Mouse (Mus musculus): Measurements from ENCODE around the gene Atp13a4. TPM values are rescaled to one million over a fixed set of nuclear protein-coding genes. Genes with fewer than 3 reads are reported as not detected.

The Atp13a4 gene
- total RNA-seq (2021), result 10 to 100 TPM; 12.7 to 15.2 TPM

GRCm38 (mm10) chr16:29544829-29545228, at the start of gene Atp13a4:
TSS of gene Atp13a4 (minus strand) at chr16:29544864.
- intact Hi-C loops (cut with DNase I), result loop anchor here (5.0 kb wide), 1 partner anchor 73 kb away; no protein-coding TSS in a partner anchor

GRCm38 (mm10) chr16:29592171-29592570, 47.5 kb upstream of the Atp13a4 start:
- DNase-seq (ENCODE audit: low spot score in 2 of 2), result no peak
- intact Hi-C loops (cut with DNase I), result no loop called here

More at GRCm38 (mm10) chr16:29544829-29545228, at the start of gene Atp13a4:
- DNase-seq (ENCODE audit: low spot score in 2 of 2), result no peak

- peak in 1 of 2 experiments; percentile 31 for DNase-seq (ENCODE audit: low spot score in 2 of 2)
- intact Hi-C loops (cut with DNase I), result loop anchor here (5.0 to 10.0 kb wide), 3 partner anchors 742 to 1065 kb away; no protein-coding TSS in a partner anchor
Measured at GRCm38 (mm10) chr16:29579787-29580176, 35.1 kb upstream of the Atp13a4 start.

DNA sequence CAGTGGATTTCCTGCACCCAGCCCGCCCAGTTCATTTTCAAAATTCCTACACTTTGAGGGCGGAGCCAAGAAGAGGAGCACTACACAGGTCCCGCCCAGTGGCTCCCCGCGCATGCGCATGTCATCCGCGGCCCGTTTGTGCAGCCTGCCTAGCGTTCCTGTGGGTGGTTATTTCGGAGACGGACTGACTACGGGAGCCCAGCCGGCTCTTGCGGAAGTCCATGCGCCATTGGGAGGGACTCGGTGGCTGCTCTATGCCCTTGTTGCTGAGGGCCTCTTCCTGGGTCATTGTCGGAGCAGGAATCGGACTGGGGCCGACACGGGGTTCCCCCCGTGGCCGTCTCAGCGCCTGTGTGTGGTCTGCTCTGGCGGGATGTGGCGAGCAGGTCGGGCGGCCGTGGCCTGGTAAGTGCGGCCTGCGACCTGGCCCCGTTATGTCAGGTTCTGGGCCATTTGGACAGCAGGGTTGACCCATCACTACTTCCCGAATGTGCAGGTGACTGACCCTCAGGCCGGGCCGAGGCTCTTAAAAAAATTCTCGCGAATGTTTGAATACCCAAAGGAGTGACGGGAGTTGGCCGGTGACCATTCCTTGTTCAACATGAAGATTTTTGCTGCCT, 34.6 kb upstream of the Atp13a4 start, which contains the start of gene Opa1:
Opa1 (plus strand) TSS at position 168 of the 620 bp plus-strand sequence.
- peak; percentile 98 for DNase-seq (ENCODE audit: low spot score in 2 of 2)
- intact Hi-C loops (cut with DNase I), result loop anchor here (5.0 to 10.0 kb wide), 3 partner anchors 742 to 1064 kb away; no protein-coding TSS in a partner anchor

DNA sequence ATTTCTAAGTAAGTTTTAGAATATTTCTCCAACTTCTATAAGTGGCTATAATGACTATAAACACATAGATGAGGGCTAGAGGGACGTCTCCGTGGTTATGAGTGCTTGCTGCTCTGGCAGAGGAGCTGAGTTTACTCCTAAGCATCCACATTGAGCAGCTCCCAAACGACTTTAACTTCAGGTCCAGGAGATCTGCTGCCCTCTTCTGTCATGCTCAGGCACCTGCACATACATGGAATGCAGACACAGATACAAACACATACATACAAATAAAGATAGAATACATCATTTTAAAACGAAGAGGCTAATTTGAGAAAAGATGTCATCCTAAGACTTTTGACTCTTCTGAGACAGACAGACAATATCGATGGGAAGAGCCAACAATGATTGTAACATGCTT, 31.0 kb upstream of the Atp13a4 start:
- intact Hi-C loops (cut with DNase I), result loop anchor here (5.0 to 10.0 kb wide), 3 partner anchors 738 to 1061 kb away; no protein-coding TSS in a partner anchor

DNA sequence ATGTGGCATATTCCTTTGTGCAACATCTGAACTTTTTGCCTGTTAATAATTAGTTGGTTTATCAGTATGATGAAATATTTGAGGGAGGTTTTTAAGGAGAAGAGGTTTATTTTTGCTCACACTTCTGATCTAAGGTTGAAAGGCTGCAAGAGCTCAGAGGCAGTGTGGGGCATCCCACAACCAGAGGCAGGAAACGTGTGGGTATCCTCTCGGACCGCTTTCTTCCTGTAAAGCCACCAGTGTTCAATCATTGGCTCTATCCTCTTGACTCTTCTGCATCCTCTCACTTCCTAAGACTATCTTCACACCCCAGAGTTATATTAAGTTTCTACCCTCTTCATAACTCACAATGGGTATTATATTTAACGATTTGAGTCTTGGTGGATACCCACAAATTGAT, 29.3 kb upstream of the Atp13a4 start:
- intact Hi-C loops (cut with DNase I), result loop anchor here (10.0 kb wide), 2 partner anchors 979 to 1059 kb away; no protein-coding TSS in a partner anchor

More for the DNA sequence above, 31.0 kb upstream of the Atp13a4 start:
- DNase-seq (ENCODE audit: low spot score in 2 of 2), result peak in 1 of 2 experiments; percentile 63

GRCm38 (mm10) chr16:29560869-29561268, 16.2 kb upstream of the Atp13a4 start:
- peak; percentile 61 to 83 for DNase-seq (ENCODE audit: low spot score in 2 of 2)
- intact Hi-C loops (cut with DNase I), result loop anchor here (1.0 to 5.0 kb wide), 3 partner anchors 104 to 723 kb away; partner anchors contain the start of gene Mb21d2

More for the DNA sequence above, 29.3 kb upstream of the Atp13a4 start:
- no peak for DNase-seq (ENCODE audit: low spot score in 2 of 2)

- peak; percentile 10 to 26 for DNase-seq (ENCODE audit: low spot score in 2 of 2)
- intact Hi-C loops (cut with DNase I), result loop anchor here (1.0 to 5.0 kb wide), 3 partner anchors 103 to 722 kb away; partner anchors contain the start of gene Mb21d2
Measured at GRCm38 (mm10) chr16:29560454-29560853, 15.8 kb upstream of the Atp13a4 start.

DNA sequence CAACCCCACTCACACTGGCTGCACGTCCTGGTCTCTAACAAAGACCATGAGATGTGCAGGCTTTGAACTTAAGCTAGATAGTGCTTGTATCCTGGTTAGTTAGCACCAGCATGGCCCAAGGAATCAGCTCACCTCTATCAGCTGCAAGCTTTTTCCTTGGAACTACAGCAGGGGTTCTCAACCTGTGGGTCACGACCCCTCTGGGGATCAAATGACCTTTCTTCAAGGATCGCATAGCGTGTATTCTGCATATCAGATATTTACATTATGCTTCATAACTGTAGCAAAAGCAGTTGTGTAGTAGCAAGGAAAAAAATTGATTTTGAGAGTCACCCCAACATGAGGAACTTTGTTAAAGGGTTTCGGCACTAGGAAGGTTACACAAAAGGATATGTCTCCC, 15.0 kb upstream of the Atp13a4 start:
- no peak for DNase-seq (ENCODE audit: low spot score in 2 of 2)
- intact Hi-C loops (cut with DNase I), result loop anchor here (1.0 to 5.0 kb wide), 3 partner anchors 102 to 721 kb away; partner anchors contain the start of gene Mb21d2

DNA sequence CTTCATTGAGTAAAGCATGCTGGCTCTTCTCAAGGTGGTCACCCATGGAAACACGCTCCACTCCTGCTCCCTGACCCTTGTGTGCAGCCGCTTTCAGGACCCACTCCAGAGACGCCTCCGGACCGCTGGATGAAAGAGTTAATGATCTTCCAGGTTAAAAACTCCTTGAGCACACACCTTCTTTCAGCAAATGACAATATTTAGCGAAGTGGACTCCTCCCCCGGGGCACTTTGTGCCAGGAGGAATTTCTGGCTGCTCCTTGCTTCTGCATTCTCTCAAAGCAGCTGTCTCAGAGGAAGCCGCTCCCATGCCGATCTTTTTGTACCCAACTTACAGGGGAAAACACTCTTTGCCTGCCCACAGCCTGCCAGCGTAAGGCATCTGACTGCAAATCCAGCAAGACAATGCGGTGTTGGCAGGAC, 3.4 kb downstream of the Atp13a4 start:
- DNase-seq (ENCODE audit: low spot score in 2 of 2), result peak; percentile 11 to 38
- intact Hi-C loops (cut with DNase I), result loop anchor here (5.0 kb wide), 1 partner anchor 69 kb away; no protein-coding TSS in a partner anchor

DNA sequence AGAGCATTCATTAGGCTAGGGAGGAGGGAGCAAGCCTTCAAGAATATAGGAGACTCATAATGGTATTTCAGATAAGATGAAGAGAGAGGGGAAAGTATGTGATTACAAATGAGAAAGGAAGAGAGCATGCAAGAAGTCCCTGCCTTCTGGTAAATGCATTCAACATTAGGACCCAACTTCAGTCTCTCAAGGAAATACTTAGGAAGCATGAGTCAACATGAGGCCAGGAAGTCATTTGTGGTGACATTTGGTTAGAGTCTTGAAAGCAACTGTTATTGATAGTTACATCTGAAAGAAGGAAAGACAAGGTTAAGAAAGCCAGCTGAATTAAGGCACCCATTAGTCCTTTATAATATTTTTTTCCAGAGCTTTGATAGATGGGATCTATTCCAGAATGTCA, 4.8 kb downstream of the Atp13a4 start:
- intact Hi-C loops (cut with DNase I), result loop anchor here (5.0 kb wide), 1 partner anchor 68 kb away; no protein-coding TSS in a partner anchor
- no peak for DNase-seq (ENCODE audit: low spot score in 2 of 2)

DNA sequence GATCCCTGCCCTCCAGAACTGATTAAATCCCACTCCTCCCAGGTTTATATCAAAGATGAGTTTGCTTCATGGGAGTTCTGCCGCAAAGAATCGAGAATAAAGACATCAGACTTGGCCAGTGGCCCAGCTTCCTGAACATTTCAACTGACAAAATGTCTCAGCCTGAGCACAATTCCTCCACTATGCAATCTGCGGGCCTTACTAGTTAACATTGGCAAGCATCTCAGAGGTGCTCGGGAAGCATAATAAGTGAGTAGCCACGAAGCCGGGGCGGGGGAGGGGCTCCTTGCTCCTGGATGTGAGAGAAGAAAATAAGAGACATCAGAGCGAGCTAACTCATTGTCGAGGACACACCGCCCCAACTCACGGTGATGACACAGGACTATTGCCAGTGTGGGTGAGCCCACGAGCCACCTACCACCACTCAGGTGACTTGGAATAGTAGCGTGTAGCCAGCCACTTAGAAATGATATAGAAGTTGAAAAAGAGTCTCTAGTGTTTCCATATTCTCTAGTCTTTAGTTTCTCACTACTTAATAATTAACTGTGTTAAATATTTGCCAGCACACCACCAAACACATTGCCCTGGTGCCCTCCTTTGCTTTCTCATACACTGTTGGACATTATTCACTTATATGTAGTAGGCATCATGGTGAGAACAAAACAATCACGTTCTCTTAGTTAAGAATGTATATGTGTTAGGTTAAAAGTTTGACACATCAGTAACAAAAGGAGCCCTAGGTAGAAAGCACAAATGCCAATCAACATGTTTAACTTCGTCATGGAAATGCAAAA, 8.1 kb downstream of the Atp13a4 start:
- peak; percentile 24 to 49 for DNase-seq (ENCODE audit: low spot score in 2 of 2)
- intact Hi-C loops (cut with DNase I), result no loop called here

GRCm38 (mm10) chr16:29535866-29536265, 8.8 kb downstream of the Atp13a4 start:
- DNase-seq (ENCODE audit: low spot score in 2 of 2), result no peak
- intact Hi-C loops (cut with DNase I), result no loop called here

GRCm38 (mm10) chr16:29533641-29534040, 11.0 kb downstream of the Atp13a4 start:
- intact Hi-C loops (cut with DNase I), result no loop called here
- DNase-seq (ENCODE audit: low spot score in 2 of 2), result no peak

DNA sequence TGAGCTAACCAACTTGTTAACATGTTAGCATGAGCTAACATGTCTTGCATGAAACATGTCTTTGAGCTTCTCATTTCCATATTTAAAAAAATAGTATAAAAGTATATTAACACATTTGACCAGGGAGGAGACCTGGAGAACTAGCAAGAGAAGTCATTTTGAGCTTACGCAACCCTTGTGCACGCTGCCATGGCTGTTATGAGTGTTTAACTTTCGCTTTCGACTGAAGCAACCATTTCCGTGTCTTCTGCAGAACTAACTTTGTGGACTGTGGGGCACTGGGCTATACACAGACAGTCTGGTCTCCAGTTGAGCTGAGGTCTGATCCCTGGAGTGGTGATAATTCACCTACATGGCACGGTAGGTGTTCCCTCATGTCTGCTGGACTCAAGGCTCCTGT, 17.6 kb downstream of the Atp13a4 start:
- no peak for DNase-seq (ENCODE audit: low spot score in 2 of 2)
- intact Hi-C loops (cut with DNase I), result no loop called here

DNA sequence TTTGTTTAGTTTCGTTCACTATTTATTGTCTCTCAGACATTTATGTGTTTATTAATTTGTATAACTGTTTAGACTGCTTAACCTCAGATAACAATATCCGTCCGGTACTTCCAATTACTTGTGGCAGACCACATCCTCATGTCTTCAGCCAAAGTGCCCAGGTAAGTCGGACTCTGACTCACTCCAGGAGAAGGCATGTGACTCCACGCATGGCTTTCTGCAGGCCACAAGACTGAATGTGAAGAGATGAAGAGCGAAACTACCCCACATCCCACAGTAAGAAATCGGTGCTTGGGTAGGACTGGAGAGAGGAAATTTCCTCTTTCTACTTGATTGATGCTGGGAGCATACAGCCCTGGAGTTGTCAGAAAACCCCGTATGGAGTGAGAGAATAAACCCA, 18.1 kb downstream of the Atp13a4 start:
- intact Hi-C loops (cut with DNase I), result no loop called here
- DNase-seq (ENCODE audit: low spot score in 2 of 2), result no peak

GRCm38 (mm10) chr16:29512495-29512894, 32.2 kb downstream of the Atp13a4 start:
- peak in 1 of 2 experiments; percentile 75 for DNase-seq (ENCODE audit: low spot score in 2 of 2)
- intact Hi-C loops (cut with DNase I), result no loop called here

DNA sequence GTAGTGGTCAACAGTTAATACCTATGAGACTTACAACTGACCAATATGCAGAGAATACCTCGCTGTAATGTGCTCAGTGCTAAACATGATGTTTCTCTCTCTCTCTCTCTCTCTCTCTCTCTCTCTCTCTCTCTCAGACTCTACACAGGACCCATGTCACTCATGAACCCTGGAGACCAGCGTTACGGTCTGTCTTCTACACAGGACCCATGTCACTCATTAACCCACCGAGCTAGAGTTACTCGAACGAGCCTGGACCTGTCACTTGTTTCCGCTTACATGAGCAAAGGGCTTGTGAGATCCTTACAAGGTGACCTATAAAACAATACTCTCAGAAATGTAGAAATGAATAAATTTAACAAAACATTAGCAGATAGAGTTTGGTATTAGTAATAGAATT, 33.9 kb downstream of the Atp13a4 start:
- no peak for DNase-seq (ENCODE audit: low spot score in 2 of 2)
- intact Hi-C loops (cut with DNase I), result no loop called here

- no peak for DNase-seq (ENCODE audit: low spot score in 2 of 2)
- intact Hi-C loops (cut with DNase I), result no loop called here
Measured at GRCm38 (mm10) chr16:29509881-29510280, 34.8 kb downstream of the Atp13a4 start.

DNA sequence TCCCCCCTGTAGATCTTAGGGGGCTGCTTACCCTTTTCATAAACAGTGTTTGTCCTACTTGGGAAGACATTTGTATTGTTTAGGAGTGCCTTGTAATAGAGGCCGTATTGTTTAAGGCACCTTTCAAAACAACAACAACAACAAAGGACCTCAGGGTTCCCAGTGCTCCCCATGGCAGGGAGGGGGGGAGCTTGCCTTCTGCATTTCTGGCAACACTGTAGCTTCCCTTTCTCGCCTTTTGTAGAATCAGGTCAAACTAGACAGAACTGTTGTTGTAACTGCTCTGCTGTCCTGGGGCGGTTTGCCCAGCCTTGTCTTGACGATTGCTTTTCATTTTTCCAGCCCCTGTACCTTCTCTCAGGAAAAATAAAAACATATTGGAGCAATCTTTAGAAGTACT, 40.0 kb downstream of the Atp13a4 start:
- DNase-seq (ENCODE audit: low spot score in 2 of 2), result peak in 1 of 2 experiments; percentile 10
- intact Hi-C loops (cut with DNase I), result no loop called here

Measured in left cerebral cortex, postnatal 25 days (tissue).